Mouse (Mus musculus): Measurements from ENCODE around the gene Kcnmb2. TPM values are rescaled to one million over a fixed set of nuclear protein-coding genes. Genes with fewer than 3 reads are reported as not detected.

Gene Kcnmb2
- polyA plus RNA-seq, 1 experiment from 2014 or later = 4.7 TPM

DNA sequence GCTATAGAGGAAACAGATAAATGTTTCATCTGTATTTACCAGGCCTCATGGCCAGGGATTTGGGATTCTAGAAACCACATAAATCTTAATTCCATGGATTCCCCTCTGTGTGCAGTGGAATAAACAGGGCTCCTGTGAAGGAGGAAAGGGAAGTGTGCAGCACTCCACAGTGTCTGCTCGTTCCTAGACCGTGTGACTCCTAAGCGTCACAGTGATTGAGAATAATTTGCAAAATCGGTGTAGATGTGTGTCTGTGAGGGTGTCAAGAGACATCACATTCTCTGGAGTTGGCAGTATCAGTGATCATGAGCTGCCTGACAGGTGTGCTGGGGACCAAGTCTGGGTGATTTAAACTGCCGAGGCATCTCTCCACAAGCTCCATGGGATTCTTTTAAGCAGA lies 8.9 kb downstream of the Kcnmb2 start:
- Histone ChIP-seq H3K4me1 (ENCODE audit: control insufficient read depth, insufficient read depth, low read length) (no peaks in the 10 kb centered on the region), H3K27me3 (ENCODE audit: control insufficient read depth, insufficient read depth, low read length) (no peaks in the 10 kb centered on the region), H3K9me3 (ENCODE audit: control insufficient read depth, low read depth, low read length) (no peaks in the 10 kb centered on the region), H3K4me2 (replicated peaks; ENCODE audit: low read depth, low read length) (no peak overlapping the region), H3K9ac (replicated peaks; ENCODE audit: low read depth, low read length) (no peak overlapping the region), H3K4me3 (ENCODE audit: low read depth, low read length) (no peak overlapping the region), H3K27ac (ENCODE audit: low read length) (no peak overlapping the region), H3K36me3 (ENCODE audit: control insufficient read depth, insufficient read depth, low read length) (no peaks in the 10 kb centered on the region)
- WGBS = 37% methylated on average over 5 of the region's 5 CpGs
- no peak for ATAC-seq (ENCODE audit: insufficient number of reproducible peaks, insufficient read depth, low FRiP score, low read depth)

DNA sequence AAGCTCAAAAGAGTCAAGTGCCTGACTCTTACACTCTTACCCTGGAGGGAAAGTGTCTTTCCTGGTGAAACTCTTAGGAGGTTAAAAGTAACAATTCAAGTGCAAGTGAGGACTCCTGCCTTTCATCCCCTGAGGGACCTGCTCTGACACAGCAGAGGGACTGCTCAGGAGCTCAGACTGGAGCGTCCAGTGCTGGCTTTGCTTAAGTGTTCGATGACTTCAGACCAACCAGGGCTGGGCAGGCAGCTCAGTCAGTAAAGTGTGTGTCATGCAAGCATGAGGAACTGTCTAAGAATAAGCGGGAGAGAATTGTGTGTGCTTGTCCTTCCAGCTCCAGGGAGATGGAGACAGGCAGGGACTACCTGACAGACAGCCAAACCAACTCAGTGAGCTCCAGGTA lies 9.4 kb downstream of the Kcnmb2 start:
- H3K36me3 ChIP-seq (ENCODE audit: control insufficient read depth, insufficient read depth, low read length) = no peaks in the 10 kb centered on the region
- H3K9ac ChIP-seq (replicated peaks; ENCODE audit: low read depth, low read length) = no peak overlapping the region
- no peaks in the 10 kb centered on the region for H3K4me1 ChIP-seq (ENCODE audit: control insufficient read depth, insufficient read depth, low read length)
- ATAC-seq (ENCODE audit: insufficient number of reproducible peaks, insufficient read depth, low FRiP score, low read depth) = peak; percentile 37; the same call in 1 of the 2 replicates
- H3K27me3 ChIP-seq (ENCODE audit: control insufficient read depth, insufficient read depth, low read length) = no peaks in the 10 kb centered on the region
- no peaks in the 10 kb centered on the region for H3K9me3 ChIP-seq (ENCODE audit: control insufficient read depth, low read depth, low read length)
- H3K27ac ChIP-seq (ENCODE audit: low read length) = peak overlapping the region; percentile 39; the same call in 1 of the 2 replicates
- WGBS = 16% methylated on average over 3 of the region's 3 CpGs
- no peak overlapping the region for H3K4me3 ChIP-seq (ENCODE audit: low read depth, low read length)
- no peak overlapping the region for H3K4me2 ChIP-seq (replicated peaks; ENCODE audit: low read depth, low read length)

- Histone ChIP-seq H3K4me3 (ENCODE audit: low read depth, low read length) (no peak overlapping the region), H3K9me3 (ENCODE audit: control insufficient read depth, low read depth, low read length) (no peaks in the 10 kb centered on the region), H3K4me1 (ENCODE audit: control insufficient read depth, insufficient read depth, low read length) (no peaks in the 10 kb centered on the region), H3K4me2 (replicated peaks; ENCODE audit: low read depth, low read length) (no peak overlapping the region), H3K27me3 (ENCODE audit: control insufficient read depth, insufficient read depth, low read length) (no peaks in the 10 kb centered on the region), H3K36me3 (ENCODE audit: control insufficient read depth, insufficient read depth, low read length) (no peaks in the 10 kb centered on the region), H3K27ac (ENCODE audit: low read length) (no peak overlapping the region), H3K9ac (replicated peaks; ENCODE audit: low read depth, low read length) (no peak overlapping the region)
- ATAC-seq (ENCODE audit: insufficient number of reproducible peaks, insufficient read depth, low FRiP score, low read depth) = no peak
- 89% methylated on average over 1 of the region's 1 CpGs for WGBS
These were observed 26.2 kb downstream of the Kcnmb2 start for GRCm38 (mm10) chr3:31928544-31928943.

DNA sequence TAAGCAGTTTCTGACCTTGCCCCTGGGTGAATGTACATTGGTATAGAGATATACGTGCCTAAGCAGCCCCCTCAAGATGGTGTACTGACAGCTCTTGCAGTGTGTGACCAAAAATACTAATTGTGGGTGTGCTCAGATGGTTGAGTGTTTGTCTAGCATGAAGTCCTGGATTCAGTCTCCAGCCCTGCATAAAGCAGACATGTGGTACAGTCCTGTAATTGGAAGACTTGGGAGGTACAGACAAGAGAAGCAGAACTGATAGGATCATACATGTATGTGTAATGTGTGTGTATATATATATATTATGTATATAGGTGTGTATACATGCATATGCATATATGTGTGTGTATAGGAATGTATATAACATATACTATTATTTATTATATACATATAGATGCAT lies 32.4 kb downstream of the Kcnmb2 start:
- ATAC-seq (ENCODE audit: insufficient number of reproducible peaks, insufficient read depth, low FRiP score, low read depth) = no peak
- H3K4me3 ChIP-seq (ENCODE audit: low read depth, low read length) = no peak overlapping the region
- 49% methylated on average over 1 of the region's 1 CpGs for WGBS
- H3K4me1 ChIP-seq (ENCODE audit: control insufficient read depth, insufficient read depth, low read length) = no peaks in the 10 kb centered on the region
- H3K4me2 ChIP-seq (replicated peaks; ENCODE audit: low read depth, low read length) = no peak overlapping the region
- H3K36me3 ChIP-seq (ENCODE audit: control insufficient read depth, insufficient read depth, low read length) = no peaks in the 10 kb centered on the region
- no peak overlapping the region for H3K9ac ChIP-seq (replicated peaks; ENCODE audit: low read depth, low read length)
- H3K9me3 ChIP-seq (ENCODE audit: control insufficient read depth, low read depth, low read length) = no peaks in the 10 kb centered on the region
- no peak overlapping the region for H3K27ac ChIP-seq (ENCODE audit: low read length)
- H3K27me3 ChIP-seq (ENCODE audit: control insufficient read depth, insufficient read depth, low read length) = no peaks in the 10 kb centered on the region

DNA sequence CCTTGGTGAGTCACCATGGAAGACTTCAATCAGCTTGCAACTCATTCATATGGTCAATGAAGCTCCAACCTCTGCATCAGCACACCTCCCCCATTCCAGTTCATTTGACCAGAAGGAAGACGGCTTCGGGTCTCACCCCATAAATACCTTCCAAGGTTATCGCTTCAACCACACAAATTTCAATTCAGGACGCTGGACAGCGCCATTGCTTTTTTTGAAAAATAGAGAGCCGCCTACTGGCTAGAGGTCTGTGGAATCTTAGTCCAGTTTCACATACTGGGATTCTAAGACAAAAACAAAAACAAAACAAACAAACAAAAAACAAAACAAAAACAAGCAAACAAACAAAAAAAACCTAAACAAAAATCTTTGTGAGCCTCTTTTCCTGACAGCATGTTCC lies 39.2 kb downstream of the Kcnmb2 start:
- no peaks in the 10 kb centered on the region for H3K4me1 ChIP-seq (ENCODE audit: control insufficient read depth, insufficient read depth, low read length)
- H3K4me3 ChIP-seq (ENCODE audit: low read depth, low read length) = no peak overlapping the region
- no peaks in the 10 kb centered on the region for H3K27me3 ChIP-seq (ENCODE audit: control insufficient read depth, insufficient read depth, low read length)
- H3K4me2 ChIP-seq (replicated peaks; ENCODE audit: low read depth, low read length) = no peak overlapping the region
- no peaks in the 10 kb centered on the region for H3K9me3 ChIP-seq (ENCODE audit: control insufficient read depth, low read depth, low read length)
- ATAC-seq (ENCODE audit: insufficient number of reproducible peaks, insufficient read depth, low FRiP score, low read depth) = no peak
- no peaks in the 10 kb centered on the region for H3K36me3 ChIP-seq (ENCODE audit: control insufficient read depth, insufficient read depth, low read length)
- no peak overlapping the region for H3K9ac ChIP-seq (replicated peaks; ENCODE audit: low read depth, low read length)
- WGBS = 19% methylated on average over 6 of the region's 6 CpGs
- H3K27ac ChIP-seq (ENCODE audit: low read length) = no peak overlapping the region

- no peaks in the 10 kb centered on the region for H3K36me3 ChIP-seq (ENCODE audit: control insufficient read depth, insufficient read depth, low read length)
- ATAC-seq (ENCODE audit: insufficient number of reproducible peaks, insufficient read depth, low FRiP score, low read depth) = no peak
- no peak overlapping the region for H3K4me3 ChIP-seq (ENCODE audit: low read depth, low read length)
- H3K27me3 ChIP-seq (ENCODE audit: control insufficient read depth, insufficient read depth, low read length) = no peaks in the 10 kb centered on the region
- H3K27ac ChIP-seq (ENCODE audit: low read length) = no peak overlapping the region
- H3K4me1 ChIP-seq (ENCODE audit: control insufficient read depth, insufficient read depth, low read length) = no peaks in the 10 kb centered on the region
- no peak overlapping the region for H3K9ac ChIP-seq (replicated peaks; ENCODE audit: low read depth, low read length)
- no peaks in the 10 kb centered on the region for H3K9me3 ChIP-seq (ENCODE audit: control insufficient read depth, low read depth, low read length)
- WGBS = 59% methylated on average over 3 of the region's 3 CpGs
- no peak overlapping the region for H3K4me2 ChIP-seq (replicated peaks; ENCODE audit: low read depth, low read length)
These were observed 51.9 kb downstream of the Kcnmb2 start for GRCm38 (mm10) chr3:31954213-31954612.

DNA sequence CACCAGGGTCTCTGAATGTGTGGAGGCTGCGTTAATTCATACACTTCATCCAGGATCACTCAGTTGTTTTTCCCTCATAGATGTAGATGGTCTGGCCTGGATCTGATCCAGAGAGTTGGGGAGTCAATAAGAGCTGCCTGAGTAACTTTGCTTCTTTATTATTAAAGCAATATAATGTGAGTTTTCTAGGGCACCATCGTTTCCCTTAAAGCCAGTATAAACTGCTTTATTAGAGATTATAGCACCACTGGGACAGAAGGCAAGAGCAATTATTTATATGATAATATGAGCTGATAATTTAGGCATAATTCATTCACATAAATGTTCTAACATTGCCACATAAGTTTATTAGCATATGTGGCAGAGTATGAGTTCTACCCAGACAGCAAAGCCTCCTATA lies 52.7 kb downstream of the Kcnmb2 start:
- no peaks in the 10 kb centered on the region for H3K27me3 ChIP-seq (ENCODE audit: control insufficient read depth, insufficient read depth, low read length)
- WGBS = 87% methylated on average over 2 of the region's 2 CpGs
- no peak overlapping the region for H3K9ac ChIP-seq (replicated peaks; ENCODE audit: low read depth, low read length)
- no peaks in the 10 kb centered on the region for H3K36me3 ChIP-seq (ENCODE audit: control insufficient read depth, insufficient read depth, low read length)
- no peaks in the 10 kb centered on the region for H3K9me3 ChIP-seq (ENCODE audit: control insufficient read depth, low read depth, low read length)
- no peak overlapping the region for H3K4me2 ChIP-seq (replicated peaks; ENCODE audit: low read depth, low read length)
- H3K4me3 ChIP-seq (ENCODE audit: low read depth, low read length) = no peak overlapping the region
- ATAC-seq (ENCODE audit: insufficient number of reproducible peaks, insufficient read depth, low FRiP score, low read depth) = no peak
- no peaks in the 10 kb centered on the region for H3K4me1 ChIP-seq (ENCODE audit: control insufficient read depth, insufficient read depth, low read length)
- no peak overlapping the region for H3K27ac ChIP-seq (ENCODE audit: low read length)

- no peaks in the 10 kb centered on the region for H3K9me3 ChIP-seq (ENCODE audit: control insufficient read depth, low read depth, low read length)
- no peak overlapping the region for H3K9ac ChIP-seq (replicated peaks; ENCODE audit: low read depth, low read length)
- ATAC-seq (ENCODE audit: insufficient number of reproducible peaks, insufficient read depth, low FRiP score, low read depth) = no peak
- no peak overlapping the region for H3K4me2 ChIP-seq (replicated peaks; ENCODE audit: low read depth, low read length)
- no peak overlapping the region for H3K4me3 ChIP-seq (ENCODE audit: low read depth, low read length)
- no peak overlapping the region for H3K27ac ChIP-seq (ENCODE audit: low read length)
- WGBS = 76% methylated on average over 5 of the region's 5 CpGs
- H3K4me1 ChIP-seq (ENCODE audit: control insufficient read depth, insufficient read depth, low read length) = no peaks in the 10 kb centered on the region
- no peaks in the 10 kb centered on the region for H3K36me3 ChIP-seq (ENCODE audit: control insufficient read depth, insufficient read depth, low read length)
- no peaks in the 10 kb centered on the region for H3K27me3 ChIP-seq (ENCODE audit: control insufficient read depth, insufficient read depth, low read length)
These were observed 57.5 kb downstream of the Kcnmb2 start for GRCm38 (mm10) chr3:31959821-31960220.

- H3K36me3 ChIP-seq (ENCODE audit: control insufficient read depth, insufficient read depth, low read length) = no peaks in the 10 kb centered on the region
- H3K4me1 ChIP-seq (ENCODE audit: control insufficient read depth, insufficient read depth, low read length) = no peaks in the 10 kb centered on the region
- no peak overlapping the region for H3K4me2 ChIP-seq (replicated peaks; ENCODE audit: low read depth, low read length)
- ATAC-seq (ENCODE audit: insufficient number of reproducible peaks, insufficient read depth, low FRiP score, low read depth) = no peak
- H3K27me3 ChIP-seq (ENCODE audit: control insufficient read depth, insufficient read depth, low read length) = no peaks in the 10 kb centered on the region
- H3K9me3 ChIP-seq (ENCODE audit: control insufficient read depth, low read depth, low read length) = no peaks in the 10 kb centered on the region
- no peak overlapping the region for H3K4me3 ChIP-seq (ENCODE audit: low read depth, low read length)
- H3K9ac ChIP-seq (replicated peaks; ENCODE audit: low read depth, low read length) = no peak overlapping the region
- WGBS = 79% methylated on average over 3 of the region's 3 CpGs
- H3K27ac ChIP-seq (ENCODE audit: low read length) = no peak overlapping the region
These were observed 58.9 kb downstream of the Kcnmb2 start for GRCm38 (mm10) chr3:31961175-31961574.

Measured in stomach, embryonic 14.5 days (tissue).